Mouse (Mus musculus) lung, adult 2 months (tissue): ENCODE data around the gene Cyp8b1.

ENCODE experiments used
- CTCF ChIP-seq: fragments of 200-500 bp; IDR thresholded peaks from 2 replicates; pipeline ENCODE4 v1.5.1; 2011; ENCODE audit warnings: mild to moderate bottlenecking, low read length, control low read depth; ENCODE audit not compliant: insufficient read depth
- POLR2A ChIP-seq: fragments of 200-500 bp; IDR thresholded peaks from 2 replicates; pipeline ENCODE4 v1.6.1; 2011; ENCODE audit warnings: low read depth, mild to moderate bottlenecking, control low read depth, low read length, borderline replicate concordance; ENCODE audit errors: extremely low read depth

GRCm38 (mm10) chr9:121895392-121895993 lies 20.6 kb downstream of the Cyp8b1 start:
- TF ChIP-seq POLR2A (no peak), CTCF (no peak)
